Mouse (Mus musculus) heart, postnatal 14 days (tissue): ENCODE data around the gene Gm29609. TPM values are rescaled to one million over a fixed set of nuclear protein-coding genes. Genes with fewer than 3 reads are reported as not detected.

ENCODE experiments used
- DNase-seq, 2 experiments: peaks; one replicate each; pipeline ENCODE4 v3.0.0; 2021 to 2022
- intact Hi-C: fragments of 180-260 bp; cut with DNase I; formaldehyde crosslinking; loops from one replicate; pipeline ENCODE4 v1.15.1; 2025
- total RNA-seq, 2 experiments: library from RNA; stranded (reverse); gene quantifications; 2 replicates each; pipeline ENCODE4 v1.2.3; 2021

Gm29609 gene
- total RNA-seq, 2 experiments from 2014 or later: 0.56 to 0.93 TPM

DNA sequence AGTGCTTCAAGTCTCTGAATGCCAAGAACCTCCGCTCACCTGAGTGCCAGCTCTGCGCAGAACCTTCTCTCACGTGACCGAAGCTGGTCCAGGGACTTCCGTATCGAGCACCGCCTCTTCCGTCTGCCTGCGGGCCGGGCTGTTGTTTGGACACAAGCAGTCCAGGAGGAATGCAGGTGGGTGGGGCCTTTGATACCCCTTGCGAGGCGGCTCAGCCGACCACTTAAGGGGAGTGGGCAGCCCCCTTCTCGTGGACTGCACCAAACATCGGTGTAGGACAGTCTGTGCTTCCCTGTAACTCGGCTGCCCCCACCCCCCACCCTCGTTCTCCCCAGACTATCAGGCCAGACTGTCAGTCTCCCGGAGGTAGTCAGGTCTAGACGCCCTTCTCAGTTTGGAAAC lies 25.6 kb downstream of the Gm29609 start, which contains the start of gene Mpv17:
Gene Mpv17 (minus strand): TSS at position 100 of the 402 bp plus-strand sequence.
- DNase-seq: peak; percentile 81 to 84
- intact Hi-C loops: no loop called here

DNA sequence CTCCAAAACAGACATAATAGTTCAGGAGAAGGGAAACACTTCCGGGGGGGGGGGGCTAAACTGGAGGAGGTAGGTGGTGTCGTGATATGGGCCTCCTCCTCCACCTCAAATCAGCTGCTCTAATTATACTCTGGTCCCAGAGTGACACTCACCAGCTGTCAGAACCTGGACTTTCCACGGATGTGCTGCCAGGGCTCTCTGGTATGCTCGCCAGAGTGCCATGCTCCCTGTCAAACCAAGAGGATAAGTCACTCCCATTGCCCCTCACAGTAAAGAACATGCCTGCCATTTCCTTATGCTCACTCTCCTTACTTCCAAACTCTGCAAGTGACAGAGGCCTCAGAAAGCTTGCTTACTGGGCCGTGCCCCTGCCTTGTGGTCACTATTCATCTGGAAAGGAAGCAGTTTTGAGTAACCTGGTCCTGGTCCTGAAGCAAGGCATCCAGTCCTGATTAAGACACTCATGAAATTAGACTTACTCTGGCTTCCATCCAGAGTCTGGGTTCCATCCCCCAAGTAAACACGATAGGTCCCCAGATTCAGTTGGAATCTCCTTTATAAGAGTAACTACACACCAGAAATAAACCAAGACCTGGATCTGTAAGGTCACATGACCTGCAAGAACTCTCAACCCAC lies 26.1 kb downstream of the Gm29609 start:
- peak; percentile 15 to 40 for DNase-seq
- intact Hi-C loops: no loop called here

DNA sequence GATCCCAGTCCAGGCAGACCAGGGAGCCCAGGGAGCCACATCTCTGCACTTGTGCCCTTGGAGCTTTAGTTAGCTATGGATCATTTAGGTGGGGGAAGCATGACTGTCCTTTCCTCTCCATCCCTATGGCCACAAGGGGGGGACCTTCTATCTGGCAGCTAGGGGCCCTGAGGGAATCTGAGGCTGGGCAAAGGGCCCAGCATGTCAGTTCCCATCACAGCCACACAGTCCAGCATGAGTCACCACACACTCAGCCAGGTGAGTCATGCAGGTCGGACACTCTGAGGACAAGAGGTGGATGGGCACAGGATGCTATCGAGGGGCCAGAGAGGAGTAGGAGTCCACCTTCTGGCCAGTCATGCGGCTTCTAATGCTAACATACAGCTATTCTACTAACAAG lies 28.0 kb downstream of the Gm29609 start:
- intact Hi-C loops: no loop called here
- DNase-seq: peak; percentile 23 to 49

DNA sequence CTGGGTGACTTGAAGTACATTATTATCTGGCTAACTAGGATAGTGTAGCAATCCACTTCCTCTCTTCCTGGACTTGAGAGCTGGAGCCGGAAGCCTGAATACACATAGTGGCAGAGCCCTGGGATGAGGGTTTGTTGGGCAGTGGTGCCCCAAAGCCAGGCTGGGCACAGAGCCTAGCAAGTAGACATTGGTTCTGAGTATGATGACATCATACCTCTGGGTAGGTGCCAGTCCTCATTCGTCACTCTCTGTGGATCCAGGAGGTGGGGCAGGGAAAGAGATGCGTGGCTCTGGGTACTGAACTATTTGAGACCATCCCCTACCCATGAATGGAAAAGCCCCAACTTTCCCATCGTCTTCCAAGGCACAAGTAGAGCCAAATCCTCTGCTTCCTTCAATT lies 29.9 kb downstream of the Gm29609 start:
- no peak for DNase-seq
- intact Hi-C loops: no loop called here

DNA sequence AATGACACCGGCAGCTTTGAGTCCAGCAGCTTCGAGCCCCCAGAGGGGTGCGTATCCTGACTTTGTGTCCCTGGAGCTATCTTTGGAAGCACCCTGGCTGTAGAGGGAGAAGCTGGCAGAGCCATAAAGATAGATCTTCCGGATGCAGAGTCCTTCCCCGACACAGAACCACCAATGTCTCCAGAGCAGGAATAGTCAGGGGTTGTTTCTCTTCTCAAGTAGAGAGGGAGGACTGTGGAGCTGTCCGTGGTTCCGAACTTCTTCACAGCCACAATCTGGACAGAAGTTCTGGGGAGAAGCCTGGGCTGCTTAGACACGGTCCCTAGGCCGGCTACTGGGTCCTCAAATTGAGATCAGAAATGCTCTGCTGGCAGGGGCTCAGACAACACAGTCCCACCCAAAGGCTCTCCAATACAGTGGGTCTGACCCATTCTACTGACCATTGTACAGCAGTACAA lies 40.7 kb downstream of the Gm29609 start:
- peak; percentile 15 to 26 for DNase-seq
- intact Hi-C loops: no loop called here

DNA sequence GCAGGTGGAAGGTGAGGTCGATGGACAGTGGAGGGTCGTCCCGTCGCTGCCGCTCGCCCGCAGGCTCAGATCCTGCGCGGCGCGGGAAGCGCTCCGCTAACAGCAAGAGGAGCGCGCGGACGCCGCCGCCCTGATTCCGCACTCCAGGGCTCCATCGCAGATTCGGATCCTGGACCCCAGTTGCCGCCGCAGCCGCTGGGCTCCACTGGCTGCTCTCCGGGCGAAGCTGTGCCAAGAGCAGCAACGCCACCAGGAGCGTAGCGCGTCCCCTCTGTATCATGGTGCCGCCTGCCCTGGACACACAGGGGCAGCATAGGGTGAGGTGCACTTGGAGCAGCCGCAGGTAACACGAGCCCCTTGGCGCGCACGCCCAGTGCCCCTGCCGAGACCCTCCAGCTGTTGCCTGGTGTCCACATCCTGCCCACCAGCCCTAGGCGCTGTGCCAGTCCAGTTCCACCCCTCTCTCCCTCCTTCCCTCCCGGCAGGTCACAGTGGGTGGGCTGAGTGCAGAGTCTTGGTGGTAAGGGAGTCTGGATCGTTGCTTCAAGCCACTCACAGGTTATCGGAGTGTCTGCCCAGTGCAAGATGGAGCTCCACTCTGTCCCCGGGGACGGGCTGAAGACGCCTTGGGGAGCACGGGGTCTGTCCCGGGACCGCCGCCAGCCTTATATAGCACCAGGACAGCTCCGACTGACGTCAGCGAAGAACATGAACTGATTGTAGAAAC lies 41.3 kb downstream of the Gm29609 start, which contains the start of gene Ucn:
Gene Ucn (minus strand): TSS at position 589 of the 727 bp plus-strand sequence.
- peak in 1 of 2 experiments; percentile 17 for DNase-seq
- intact Hi-C loops: no loop called here

DNA sequence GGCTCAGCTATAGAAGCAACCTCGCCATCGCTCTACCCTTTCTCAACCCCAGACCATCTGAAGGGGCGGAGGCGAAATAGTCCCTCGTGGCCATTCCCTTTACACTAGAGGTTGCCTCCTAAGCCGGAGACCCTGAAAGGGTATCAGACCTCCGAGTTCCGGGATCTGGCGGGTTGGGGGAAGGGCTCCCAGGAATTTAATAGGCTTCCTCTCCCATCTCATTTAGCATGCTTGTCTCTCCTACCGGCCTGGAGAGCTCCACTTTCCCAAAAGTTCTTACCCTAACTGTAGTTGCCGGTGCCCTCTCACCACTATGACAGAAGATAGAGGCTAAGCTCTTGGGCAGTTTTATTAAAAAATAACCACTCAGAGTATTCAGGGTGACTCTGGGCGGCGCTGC lies 42.1 kb downstream of the Gm29609 start:
- intact Hi-C loops: no loop called here
- DNase-seq: no peak

DNA sequence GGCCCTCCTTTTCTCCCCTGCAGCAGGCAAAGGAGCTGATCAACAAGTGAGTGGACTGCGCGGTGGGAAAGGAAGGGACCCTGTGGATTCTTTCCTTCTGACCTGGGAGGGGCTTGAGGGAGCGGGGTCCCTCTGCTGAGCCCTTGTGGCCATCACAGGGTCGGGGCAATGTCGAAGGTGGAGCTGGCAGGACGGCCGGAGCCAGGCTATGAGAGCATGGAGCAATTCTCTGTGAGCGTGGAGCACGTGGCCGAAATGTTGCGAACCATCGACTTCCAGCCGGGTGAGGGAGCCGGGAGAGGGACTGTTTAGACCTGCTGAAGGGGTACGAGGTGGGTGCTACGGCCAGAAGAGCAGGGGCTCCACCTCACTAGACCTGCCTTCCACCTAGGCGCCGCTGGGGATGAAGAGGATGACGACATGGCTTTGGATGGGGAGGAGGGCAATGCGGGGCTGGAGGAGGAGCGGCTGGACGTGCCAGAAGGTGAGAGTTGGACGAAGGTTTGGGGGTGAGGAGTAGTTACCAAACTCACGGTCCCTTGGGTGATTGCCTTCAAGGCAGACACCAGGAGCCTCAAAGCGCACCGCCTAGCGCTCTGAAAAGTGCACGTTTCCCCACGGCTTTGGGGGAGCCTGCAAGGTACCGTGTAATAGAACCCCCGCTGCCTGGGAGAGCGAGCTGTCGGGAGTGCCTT lies 42.8 kb downstream of the Gm29609 start:
- intact Hi-C loops: no loop called here
- DNase-seq: no peak

DNA sequence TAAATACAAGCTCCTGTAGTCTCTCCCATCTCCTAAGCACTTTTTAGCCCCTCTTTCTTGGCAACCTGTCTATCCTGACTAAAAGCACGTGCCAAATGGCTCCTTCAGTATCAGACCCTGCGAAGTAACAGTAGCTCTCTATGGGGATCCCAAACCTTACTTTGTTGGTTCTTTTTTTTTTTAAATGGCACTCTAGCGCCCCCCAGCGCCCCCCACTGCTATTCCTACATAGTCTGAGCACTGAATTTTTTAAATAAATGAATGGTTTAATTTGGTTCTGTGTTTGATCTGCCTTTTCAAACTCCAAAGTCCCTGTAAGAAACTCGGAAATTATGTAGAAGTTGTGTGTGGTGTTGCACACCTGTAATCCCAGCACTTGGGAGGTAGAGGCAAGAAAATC lies 53.7 kb downstream of the Gm29609 start:
- DNase-seq: no peak
- intact Hi-C loops: no loop called here

DNA sequence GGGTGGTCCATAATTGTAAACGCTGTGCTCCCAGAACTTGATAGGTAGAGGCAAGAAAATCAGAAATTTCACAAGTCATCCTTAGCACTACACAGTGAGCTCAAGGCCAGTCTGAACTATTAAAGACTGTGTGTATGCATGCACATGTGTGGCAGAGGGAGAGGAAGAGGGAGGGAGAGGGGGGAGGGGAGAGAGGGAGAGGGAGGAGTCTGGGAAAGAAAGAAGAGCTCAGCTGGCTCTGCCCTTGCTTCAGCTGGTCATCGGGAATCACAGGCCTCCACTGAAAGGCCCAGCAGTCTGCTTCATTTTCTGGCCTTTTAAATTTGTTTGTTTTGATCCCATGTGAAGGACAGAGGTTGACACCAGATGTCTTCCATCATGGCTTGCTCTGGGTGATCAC lies 56.2 kb downstream of the Gm29609 start:
- intact Hi-C loops: no loop called here
- DNase-seq: no peak

DNA sequence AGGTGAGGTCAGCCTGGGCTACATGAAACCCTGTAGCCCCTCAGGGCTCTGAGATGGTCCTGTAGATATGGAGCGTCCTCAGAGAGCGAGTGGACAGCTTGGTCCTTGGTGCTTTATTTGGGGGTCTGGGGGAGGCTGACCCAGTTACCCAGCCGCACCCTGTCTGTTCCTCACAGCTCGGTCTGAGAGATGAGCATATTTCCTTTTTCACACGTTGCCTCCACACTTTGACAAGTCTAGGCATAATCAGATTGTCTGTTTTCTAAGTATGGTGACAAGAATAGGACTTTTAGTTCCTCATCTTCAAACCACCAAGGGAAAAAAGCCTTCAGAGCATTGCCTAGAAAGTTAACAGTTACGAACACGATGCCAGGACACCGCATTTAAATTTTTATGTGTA lies 58.6 kb downstream of the Gm29609 start:
- intact Hi-C loops: no loop called here
- DNase-seq: no peak

DNA sequence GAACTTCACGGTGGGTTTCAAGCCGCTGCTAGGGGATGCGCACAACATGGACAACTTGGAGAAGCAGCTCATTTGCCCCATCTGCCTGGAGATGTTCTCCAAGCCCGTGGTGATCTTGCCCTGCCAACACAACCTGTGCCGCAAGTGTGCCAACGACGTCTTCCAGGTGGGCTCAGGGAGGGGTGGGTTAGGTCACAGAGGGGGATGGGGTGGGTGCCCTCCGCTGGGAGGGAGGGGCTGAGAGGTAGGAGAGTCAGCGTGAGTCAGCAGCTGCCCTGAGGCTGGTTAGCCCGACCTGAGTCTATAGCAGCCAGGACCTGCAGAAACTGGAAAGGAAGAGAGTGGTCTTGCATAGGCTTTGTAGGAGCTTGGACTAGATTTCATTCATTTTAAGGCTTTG lies 62.8 kb downstream of the Gm29609 start:
- intact Hi-C loops: no loop called here
- peak in 1 of 2 experiments; percentile 15 for DNase-seq

DNA sequence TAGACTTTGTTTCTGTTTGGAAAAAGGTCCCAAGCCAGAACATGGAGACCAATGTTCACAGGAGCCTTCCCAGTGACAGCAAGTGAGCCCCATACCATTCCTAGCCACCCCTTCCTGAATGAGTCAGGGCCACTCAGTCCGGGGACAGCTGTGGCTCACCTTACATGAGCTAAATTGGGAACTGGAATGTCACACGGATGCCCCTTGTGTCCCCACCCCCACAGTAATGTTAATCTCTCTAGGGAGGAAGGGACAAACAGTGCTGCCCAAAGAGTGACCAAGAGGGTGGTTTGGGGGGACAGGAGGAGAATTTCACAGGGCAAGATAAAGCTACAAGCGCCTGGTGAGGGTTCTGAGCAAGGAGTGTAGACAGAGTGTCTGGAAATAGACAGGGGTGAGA lies 63.4 kb downstream of the Gm29609 start, which contains the start of gene Trim54:
Gene Trim54 (plus strand): TSS at position 359 of the 400 bp plus-strand sequence.
- intact Hi-C loops: no loop called here
- peak; percentile 18 to 40 for DNase-seq

DNA sequence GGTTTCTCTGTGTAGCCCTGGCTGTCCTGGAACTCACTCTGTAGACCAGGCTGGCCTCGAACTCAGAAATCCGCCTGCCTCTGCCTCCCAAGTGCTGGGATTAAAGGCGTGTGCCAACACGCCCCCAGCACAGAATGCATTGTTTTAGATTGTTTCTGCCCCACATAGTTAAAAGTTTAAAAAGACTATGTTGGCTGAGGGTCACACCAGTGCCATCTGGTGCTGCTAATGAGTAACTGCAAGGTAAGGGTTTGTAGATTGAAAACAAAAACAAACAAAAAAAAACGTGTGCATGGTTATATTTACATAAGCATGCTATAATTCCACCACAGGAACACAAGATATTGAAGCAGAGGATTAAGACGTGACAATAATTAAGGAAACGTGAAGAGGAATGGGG lies 68.9 kb downstream of the Gm29609 start:
- DNase-seq: no peak
- intact Hi-C loops: loop anchor here (2.0 kb wide), 1 partner anchor 30 kb away; no protein-coding TSS in a partner anchor

DNA sequence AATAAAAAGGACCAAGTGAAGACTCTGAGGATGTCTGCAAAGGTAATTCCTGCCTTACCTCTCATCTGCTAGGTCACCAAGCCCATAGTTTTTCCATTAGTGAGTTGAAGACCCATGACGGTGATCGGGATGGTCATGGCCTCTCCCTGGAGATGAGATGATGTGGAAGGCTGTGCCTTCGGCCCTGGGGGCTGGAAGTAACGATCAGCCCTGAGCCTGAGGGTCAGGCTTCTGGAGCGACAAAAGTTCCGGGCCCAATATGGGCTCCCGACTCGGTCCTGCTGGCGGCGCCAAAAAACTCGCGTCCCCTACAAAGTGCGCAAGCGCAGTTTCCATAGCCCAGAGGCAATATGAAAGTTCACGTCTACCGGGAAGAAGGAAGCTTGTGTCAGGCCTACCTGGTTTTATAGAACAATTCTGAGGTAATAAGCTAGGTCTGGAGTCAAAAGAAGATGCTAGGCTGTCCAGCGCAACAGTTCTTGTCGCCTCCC lies 71.7 kb downstream of the Gm29609 start, which contains the start of gene Slc30a3:
Gene Slc30a3 (minus strand): TSS at position 238 of the 491 bp plus-strand sequence.
- no peak for DNase-seq
- intact Hi-C loops: loop anchor here (5.0 kb wide), 1 partner anchor 56 kb away; the partner anchor contains the start of gene Cad

DNA sequence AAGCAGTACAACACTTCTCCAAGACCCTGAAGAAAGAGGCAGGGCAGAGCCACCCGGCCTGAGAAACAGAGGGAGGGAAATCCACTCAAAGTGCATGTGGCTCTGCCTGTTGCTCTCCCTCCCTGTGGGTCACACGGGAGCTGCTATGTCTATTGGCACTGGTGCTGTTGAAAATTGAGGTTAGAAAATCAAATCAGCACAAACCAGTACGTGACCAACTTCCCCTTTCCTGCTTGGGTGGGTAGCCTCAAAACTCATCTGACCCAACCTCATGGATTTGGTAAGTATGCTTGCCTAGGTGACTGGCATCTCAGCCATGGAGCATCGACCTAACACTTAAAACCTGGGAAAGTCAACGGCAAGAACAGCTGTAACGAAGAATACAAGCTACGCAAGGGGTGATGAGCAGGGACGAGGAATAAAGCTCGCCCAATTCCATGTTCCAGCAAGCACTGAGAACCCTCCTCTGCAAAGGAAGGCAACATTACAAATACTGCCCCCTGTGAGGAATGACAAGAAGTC lies 73.8 kb downstream of the Gm29609 start, which contains the start of gene Dnajc5g:
Gene Dnajc5g (plus strand): TSS at position 472 of the 522 bp plus-strand sequence.
- intact Hi-C loops: loop anchor here (5.0 kb wide), 1 partner anchor 54 kb away; the partner anchor contains the start of gene Cad
- no peak for DNase-seq

DNA sequence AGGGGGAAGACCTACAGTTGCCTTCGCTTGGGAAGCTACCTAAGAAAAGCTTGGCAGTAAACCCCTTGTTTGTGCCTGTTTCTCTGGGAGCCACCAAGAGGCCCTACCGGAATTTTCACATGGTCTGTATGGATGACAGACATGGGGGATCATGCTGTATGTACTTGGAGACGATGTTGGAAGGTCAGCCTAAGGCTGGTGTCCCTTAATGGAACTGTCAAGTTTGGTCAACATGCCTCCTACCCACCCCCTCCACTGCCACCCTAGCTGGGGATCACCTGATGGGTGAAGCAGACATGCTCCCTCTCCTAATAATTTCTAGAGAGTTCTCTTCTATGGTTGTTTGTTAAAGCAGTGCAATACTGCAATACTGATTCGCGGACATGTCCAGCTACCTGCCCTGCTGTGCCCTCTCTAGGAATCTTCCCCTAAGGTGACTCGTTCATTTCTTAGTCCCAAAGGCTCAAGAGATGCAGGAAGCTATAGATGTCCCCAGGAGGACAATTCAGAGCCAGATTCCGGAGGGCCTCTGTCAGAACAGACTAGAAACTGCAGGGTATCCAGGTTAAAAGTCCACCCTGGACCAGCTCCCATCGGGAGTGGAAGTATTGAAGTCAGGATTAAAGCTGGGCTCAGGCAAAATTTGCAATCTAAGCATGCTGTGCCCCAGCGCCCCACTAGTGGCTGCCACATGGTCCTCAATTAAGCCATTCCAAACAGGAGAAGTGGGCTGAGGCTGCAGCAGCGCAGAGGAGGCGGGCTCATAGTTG lies 83.8 kb downstream of the Gm29609 start:
- no peak for DNase-seq
- intact Hi-C loops: no loop called here

DNA sequence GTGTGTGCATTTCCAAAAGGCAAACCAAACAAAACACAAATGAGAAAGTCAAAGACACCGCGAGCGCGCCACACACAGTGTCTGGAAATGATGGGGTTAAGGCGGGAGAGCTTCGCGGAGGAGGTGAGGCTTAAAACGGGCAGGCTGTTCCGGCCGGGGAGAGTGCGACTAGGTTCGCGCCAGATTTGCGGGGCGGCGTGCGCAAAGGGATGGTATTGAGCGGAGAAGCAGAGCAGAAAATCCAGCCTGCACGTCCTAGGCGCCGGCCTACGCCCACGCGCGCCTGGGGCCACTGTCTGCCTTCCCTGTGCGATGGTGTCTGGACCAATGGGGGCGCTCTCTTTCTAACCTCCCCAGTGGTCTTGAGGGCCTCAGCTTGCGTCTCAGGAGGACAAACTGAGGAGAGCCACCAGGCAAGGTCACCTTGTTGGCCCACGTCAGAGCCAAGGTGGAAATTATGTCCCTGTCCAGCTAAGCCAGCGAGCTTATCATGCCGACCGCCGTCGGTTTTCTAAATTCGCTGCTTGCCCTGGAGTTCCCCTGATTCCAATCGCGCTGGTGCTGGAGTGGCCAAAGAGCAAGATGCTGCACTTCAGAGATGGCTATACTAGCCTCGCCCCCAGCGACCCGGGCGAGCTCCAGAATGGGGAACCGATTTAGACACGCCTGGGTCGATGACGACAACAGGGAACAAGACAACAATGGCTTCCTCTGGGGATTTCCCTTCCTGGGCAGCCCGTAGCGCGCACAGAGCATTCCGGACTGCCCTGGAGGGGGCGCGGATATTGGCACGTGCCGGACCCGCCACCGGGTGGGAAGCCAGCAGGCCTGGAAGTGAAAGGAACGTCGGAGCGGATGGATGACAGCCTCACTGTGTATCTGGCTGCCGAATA lies 84.7 kb downstream of the Gm29609 start:
- intact Hi-C loops: no loop called here
- DNase-seq: peak; percentile 59 to 66
